Mouse (Mus musculus) lung, adult 2 months (tissue): ENCODE measurements around the gene Mtfp1. TPM values are rescaled to one million over a fixed set of nuclear protein-coding genes. Genes with fewer than 3 reads are reported as not detected.
"Not testable (repeated sequence)": the region's sequence is repeated elsewhere in the genome, so short reads cannot be mapped to it uniquely, and the experiment has no call there.

Experiments
- DNase-seq: peaks from one replicate; pipeline ENCODE4 v3.0.0; 2022
- H3K4me1 ChIP-seq: fragments of 200-500 bp; 2 replicates; pipeline ENCODE4 v1.6.1; 2011; ENCODE audit warnings: low read length; ENCODE audit not compliant: control insufficient read depth, insufficient read depth
- H3K4me3 ChIP-seq: fragments of 200-500 bp; replicated peaks from 2 replicates; pipeline ENCODE3; 2011; ENCODE audit warnings: low read depth, mild to moderate bottlenecking, control low read depth, low read length; ENCODE audit errors: extremely low read depth
- CTCF ChIP-seq: fragments of 200-500 bp; IDR thresholded peaks from 2 replicates; pipeline ENCODE4 v1.5.1; 2011; ENCODE audit warnings: mild to moderate bottlenecking, low read length, control low read depth; ENCODE audit not compliant: insufficient read depth
- POLR2A ChIP-seq: fragments of 200-500 bp; IDR thresholded peaks from 2 replicates; pipeline ENCODE4 v1.6.1; 2011; ENCODE audit warnings: low read depth, mild to moderate bottlenecking, control low read depth, low read length, borderline replicate concordance; ENCODE audit errors: extremely low read depth
- WGBS: fragments of 180-500 bp; shearing (Covaris S2); methylation state at CpG from one replicate; pipeline ENCODE4 v1.1.7; 2018; 5-methylcytosine and 5-hydroxymethylcytosine counted together
- polyA plus RNA-seq: library from polyadenylated mRNA; depleted of rRNA; stranded (reverse); fragments of >200 nt; gene quantifications from 2 replicates; pipeline ENCODE4 v1.2.3, GENCODE M21; 2012; rRNA removed

Gene Mtfp1
- polyA plus RNA-seq: 8.9 TPM in 2 replicates

- Histone ChIP-seq H3K4me1 (peaks cover 5% of the 10 kb centered on the region), H3K4me3 (peak within 1 kb of the TSS; percentile 76)
- TF ChIP-seq POLR2A: no peak
- WGBS: 3% methylated on average over 34 of the region's 34 CpGs
- DNase-seq: peak; percentile 60
Observed at GRCm38 (mm10) chr11:4095171-4096053, at the start of gene Mtfp1. Mtfp1 (minus strand) TSS chr11:4095445.

GRCm38 (mm10) chr11:4143281-4144062 lies 48.2 kb upstream of the Mtfp1 start:
- no peak for DNase-seq
- TF ChIP-seq CTCF (no peak), POLR2A (no peak)

GRCm38 (mm10) chr11:4142352-4142751 lies 47.1 kb upstream of the Mtfp1 start:
- TF ChIP-seq POLR2A (no peak), CTCF (no peak)
- Histone ChIP-seq H3K4me1 (peaks cover 2% of the 10 kb centered on the region; the same call in 1 of the 2 replicates), H3K4me3 (no peak overlapping the region)
- 79% methylated on average over 4 of the region's 4 CpGs for WGBS
- no peak for DNase-seq

More at GRCm38 (mm10) chr11:4143281-4144062, 48.2 kb upstream of the Mtfp1 start:
- Histone ChIP-seq H3K4me1 (peaks cover 8% of the 10 kb centered on the region), H3K4me3 (no peak overlapping the region)
- WGBS: 87% methylated on average over 21 of the region's 21 CpGs

GRCm38 (mm10) chr11:4141505-4141904 lies 46.3 kb upstream of the Mtfp1 start:
- DNase-seq: no peak
- H3K4me1 ChIP-seq: peaks cover 8% of the 10 kb centered on the region; the same call in 1 of the 2 replicates
- H3K4me3 ChIP-seq: no peak overlapping the region

GRCm38 (mm10) chr11:4138964-4139363 lies 43.7 kb upstream of the Mtfp1 start:
- peaks cover 15% of the 10 kb centered on the region for H3K4me1 ChIP-seq

More at GRCm38 (mm10) chr11:4141505-4141904, 46.3 kb upstream of the Mtfp1 start:
- no peak for TF ChIP-seq CTCF
- no peak for TF ChIP-seq POLR2A

GRCm38 (mm10) chr11:4134986-4135935 lies 40.0 kb upstream of the Mtfp1 start, which contains the start of gene Rnf215:
Rnf215 (plus strand) TSS chr11:4135202.
- Histone ChIP-seq H3K4me1 (peaks cover 14% of the 10 kb centered on the region), H3K4me3 (peak within 1 kb of the TSS; percentile 80)
- peak; percentile 90 for DNase-seq
- TF ChIP-seq POLR2A (peak; percentile 84; the same call in 1 of the 2 replicates), CTCF (peak; percentile 69)
- WGBS: 2% methylated on average over 65 of the region's 66 CpGs

More at GRCm38 (mm10) chr11:4138964-4139363, 43.7 kb upstream of the Mtfp1 start:
- no peak for DNase-seq
- no peak overlapping the region for H3K4me3 ChIP-seq
- no peak for TF ChIP-seq POLR2A
- TF ChIP-seq CTCF: no peak
- 70% methylated on average over 2 of the region's 2 CpGs for WGBS

- no peak overlapping the region for H3K4me3 ChIP-seq
- DNase-seq: no peak
- 52% methylated on average over 6 of the region's 6 CpGs for WGBS
- TF ChIP-seq POLR2A (no peak), CTCF (no peak)
- H3K4me1 ChIP-seq: peaks cover 14% of the 10 kb centered on the region
Observed at GRCm38 (mm10) chr11:4134400-4134799, 39.2 kb upstream of the Mtfp1 start.

- no peak overlapping the region for H3K4me3 ChIP-seq
- peak; percentile 56 for TF ChIP-seq CTCF
- no peak for TF ChIP-seq POLR2A
- whole genome bisulfite sequencing: 67% methylated on average over 3 of the region's 3 CpGs
- peaks cover 14% of the 10 kb centered on the region for H3K4me1 ChIP-seq
- no peak for DNase-seq
Observed at GRCm38 (mm10) chr11:4133450-4133849, 38.2 kb upstream of the Mtfp1 start.

- 93% methylated on average over 4 of the region's 4 CpGs for WGBS
- DNase-seq, H3K4me1 ChIP-seq, H3K4me3 ChIP-seq: not testable (repeated sequence)
Observed at GRCm38 (mm10) chr11:4128461-4128860, 33.2 kb upstream of the Mtfp1 start.
